Mouse (Mus musculus) lung, postnatal 10 days (tissue): ENCODE measurements around the gene Gsap.
"Not testable (repeated sequence)": the region's sequence is repeated elsewhere in the genome, so short reads cannot be mapped to it uniquely, and the experiment has no call there.

Experiments
- DNase-seq: peaks from one replicate; pipeline ENCODE4 v3.0.0; 2021

The Gsap gene

DNA sequence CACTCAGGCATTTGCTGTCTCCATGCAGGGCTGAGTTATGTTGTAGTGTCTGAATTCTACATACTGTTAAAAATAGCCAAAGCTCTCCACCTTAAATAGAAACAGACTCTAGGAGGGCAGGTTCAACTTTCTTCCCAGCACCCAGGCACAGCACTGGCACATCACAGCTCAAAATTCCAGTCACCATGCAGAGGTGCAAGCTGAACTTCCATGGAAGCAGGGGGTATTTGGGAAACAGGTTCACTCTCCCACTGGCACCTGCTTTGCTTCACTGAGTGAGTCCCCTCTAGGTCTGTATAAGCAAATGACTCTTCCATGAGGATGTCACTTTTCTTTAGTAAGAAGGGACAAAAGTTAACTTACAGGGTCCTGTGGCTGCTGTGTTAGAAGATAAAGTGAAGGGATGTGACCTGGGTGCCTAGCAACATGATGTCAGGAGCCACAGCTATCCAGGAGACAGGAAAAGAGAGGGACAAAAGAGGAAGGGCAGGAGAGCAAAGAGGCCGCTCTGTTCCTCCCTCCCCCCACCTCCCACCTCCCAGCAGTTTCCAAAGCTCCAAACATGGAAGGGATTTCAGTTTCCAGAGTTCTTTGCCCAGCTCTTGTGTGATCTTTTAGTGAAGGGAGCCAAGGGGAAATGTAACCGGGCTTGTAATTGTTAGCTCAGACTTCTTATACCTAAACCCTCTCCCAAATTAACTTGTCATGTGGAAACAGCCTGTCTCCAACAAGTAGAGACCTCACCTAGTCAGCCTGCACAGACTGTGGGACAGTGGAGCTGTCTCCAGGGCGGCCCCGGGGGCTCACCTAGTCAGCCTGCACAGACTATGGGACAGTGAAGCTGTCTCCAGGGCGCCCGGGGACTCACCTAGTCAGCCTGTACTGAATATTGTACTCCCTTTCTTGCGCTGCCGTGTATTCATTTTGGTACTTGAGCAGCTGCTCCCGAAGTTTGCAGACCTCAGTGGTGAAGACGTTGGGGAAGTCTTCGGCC, 143.9 kb downstream of the Gsap start:
- DNase-seq = no peak

DNA sequence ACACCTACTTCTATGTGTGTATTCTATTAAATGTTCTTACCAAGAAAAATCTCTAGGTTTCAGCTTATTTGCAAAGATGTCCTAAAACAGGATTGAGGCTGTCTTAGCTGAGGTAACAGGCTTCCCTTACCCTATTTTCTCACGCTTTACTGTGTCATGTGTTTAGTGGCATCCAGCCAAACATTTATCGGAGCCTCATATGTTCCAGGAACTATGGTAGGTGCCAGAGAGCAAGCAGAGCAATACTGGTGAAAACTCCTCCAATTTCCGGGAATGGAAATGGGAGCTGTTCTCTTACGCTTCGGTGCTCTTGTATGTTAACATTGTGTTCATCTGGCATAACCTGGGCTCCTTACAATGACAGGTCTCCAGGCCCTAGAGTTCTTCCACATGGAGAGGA, 145.6 kb downstream of the Gsap start:
- no peak for DNase-seq

DNA sequence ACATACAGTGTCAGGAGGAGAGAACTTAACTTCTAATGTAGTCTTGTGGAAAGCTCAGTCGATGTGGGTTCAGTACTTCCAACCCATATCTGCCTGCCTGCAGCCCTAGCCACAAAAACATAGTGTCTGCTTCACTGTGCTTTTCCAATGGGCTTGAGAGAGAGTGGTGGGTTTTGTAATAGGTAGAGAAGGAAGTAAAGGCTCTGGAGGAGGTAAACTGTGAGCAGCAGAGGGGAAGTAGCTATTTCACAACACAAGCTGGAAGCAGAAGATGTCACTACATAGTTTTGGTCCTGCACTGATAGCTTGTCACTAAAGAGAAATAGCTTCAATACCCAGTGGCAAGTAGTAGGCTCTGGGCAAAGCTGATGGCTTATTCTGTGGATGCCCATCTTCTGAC, 146.1 kb downstream of the Gsap start:
- DNase-seq = no peak

DNA sequence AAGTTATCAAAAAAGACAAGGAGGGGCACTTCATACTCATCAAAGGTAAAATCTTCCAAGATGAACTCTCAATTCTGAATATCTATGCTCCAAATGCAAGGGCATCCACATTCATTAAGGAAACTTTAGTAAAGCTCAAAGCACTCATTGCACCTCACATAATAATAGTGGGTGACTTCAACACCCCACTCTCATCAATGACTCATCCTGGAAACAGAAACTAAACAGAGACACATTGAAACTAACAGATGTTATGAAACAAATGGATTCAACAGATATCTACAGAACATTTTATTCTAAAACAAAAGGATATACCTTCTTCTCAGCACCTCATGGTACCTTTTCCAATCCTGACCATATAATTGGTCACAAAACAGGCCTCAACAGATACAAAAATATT, 156.2 kb downstream of the Gsap start:
- DNase-seq = not testable (repeated sequence)

DNA sequence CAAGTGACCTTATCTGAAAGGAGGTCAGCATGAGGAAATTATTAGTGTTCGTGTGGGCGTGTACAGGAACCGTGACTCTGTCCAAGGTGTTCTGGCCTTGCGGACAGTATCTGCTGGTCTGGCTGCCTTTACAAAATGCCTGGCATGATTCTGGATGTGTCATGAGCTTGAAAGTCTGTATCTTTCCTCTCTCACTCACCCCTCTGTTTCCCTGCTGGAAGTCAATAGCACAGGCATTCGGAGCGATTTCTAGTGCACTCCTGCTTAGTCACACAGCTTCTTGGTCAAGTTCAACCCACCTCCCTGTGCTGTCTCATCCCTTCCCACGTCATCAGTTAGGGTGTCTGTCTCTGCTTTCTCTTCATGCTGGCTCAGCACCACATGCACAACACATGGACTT, 162.3 kb downstream of the Gsap start:
- no peak for DNase-seq

DNA sequence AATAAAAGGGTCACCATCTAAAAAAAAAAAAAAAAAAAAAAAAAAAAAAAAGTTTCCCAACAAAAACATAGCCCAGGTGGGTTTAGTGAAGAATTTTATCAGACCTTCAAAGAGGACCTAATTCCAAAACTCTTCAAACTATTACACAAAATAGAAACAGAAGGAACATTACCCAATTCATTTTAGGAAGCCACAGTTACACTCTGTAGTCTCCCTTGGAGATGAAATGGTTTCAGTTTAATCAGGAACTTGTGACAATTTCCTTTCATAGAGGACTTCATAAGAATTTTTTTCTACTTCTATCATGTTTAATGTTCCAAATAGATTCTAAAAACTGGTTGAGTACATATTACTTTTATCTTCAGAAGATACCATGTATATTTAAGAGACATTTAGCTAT, 165.6 kb downstream of the Gsap start:
- DNase-seq = no peak

DNA sequence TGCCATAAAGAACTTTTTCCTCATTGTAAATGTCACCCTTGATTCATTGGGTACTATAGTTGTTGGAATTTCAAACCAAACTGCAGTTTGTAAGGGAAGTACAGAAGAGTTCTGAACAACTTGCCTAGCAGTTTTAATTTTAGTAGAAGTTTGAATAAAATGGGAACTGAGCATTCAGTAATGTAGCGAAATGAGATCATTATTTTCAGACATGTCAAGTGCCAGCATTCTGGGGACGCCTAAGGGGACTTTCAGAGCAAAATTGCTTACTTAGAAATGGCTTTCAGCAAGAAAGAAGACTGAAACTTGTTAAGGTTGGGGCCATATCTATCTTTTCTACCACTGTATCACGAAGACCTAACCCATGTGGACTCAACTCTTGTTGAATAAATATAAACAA, 172.6 kb downstream of the Gsap start:
- no peak for DNase-seq

DNA sequence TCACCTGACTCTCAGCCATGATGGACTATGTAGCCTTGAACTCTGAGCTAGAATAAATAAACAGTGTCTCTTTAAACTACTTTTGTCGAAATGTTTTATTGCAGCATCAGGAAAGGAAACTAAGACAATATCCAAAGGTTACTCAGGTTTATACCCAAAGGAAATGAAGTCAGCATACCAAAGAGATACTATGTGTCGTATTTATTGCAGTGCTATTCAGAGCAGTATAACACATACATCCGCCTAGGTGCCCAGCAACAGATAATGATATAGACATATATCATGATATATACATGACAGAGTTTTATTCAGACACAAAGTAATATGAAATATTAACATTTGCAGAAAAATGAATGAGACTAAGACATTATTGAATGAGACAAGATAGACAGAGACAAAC, 177.3 kb downstream of the Gsap start:
- DNase-seq = no peak
